Mouse (Mus musculus) hindbrain, postnatal 0 days (tissue): ENCODE measurements around the gene Tbc1d21. TPM values are rescaled to one million over a fixed set of nuclear protein-coding genes. Genes with fewer than 3 reads are reported as not detected.

ENCODE experiments used
- ATAC-seq: fragments of 200-750 bp; cut with Nextera tagmentation; 2 replicates; pipeline ENCODE4 v1.8.0; 2017; ENCODE audit warnings: mild to moderate bottlenecking, moderate TSS enrichment, moderate library complexity
- DNase-seq: peaks from one replicate; pipeline ENCODE4 v3.0.0-alpha.2; 2015; ENCODE audit warnings: low spot score
- H3K27ac ChIP-seq: fragments of 300-500 bp; sonication (generic); 2 replicates; pipeline ENCODE4 v1.5.1; 2014; ENCODE audit warnings: mild to moderate bottlenecking
- H3K27me3 ChIP-seq: fragments of 300-500 bp; sonication (generic); 2 replicates; pipeline ENCODE4 v1.6.1; 2014; ENCODE audit warnings: low read length, mixed read lengths; ENCODE audit not compliant: insufficient read depth
- H3K36me3 ChIP-seq: fragments of 300-500 bp; sonication (generic); 2 replicates; pipeline ENCODE4 v1.6.1; 2014; ENCODE audit warnings: low read length, mixed read lengths; ENCODE audit not compliant: insufficient read depth
- H3K4me1 ChIP-seq: fragments of 300-500 bp; sonication (generic); 2 replicates; pipeline ENCODE4 v1.6.1; 2014; ENCODE audit warnings: antibody characterized with exemption, low read length, mixed read lengths; ENCODE audit not compliant: insufficient read depth
- H3K4me2 ChIP-seq: fragments of 300-500 bp; sonication (generic); 2 replicates; pipeline ENCODE4 v1.6.1; 2014; ENCODE audit warnings: low read depth, mild to moderate bottlenecking, low read length, moderate library complexity, mixed read lengths
- H3K4me3 ChIP-seq: fragments of 300-500 bp; sonication (generic); 2 replicates; pipeline ENCODE4 v1.5.1; 2014; ENCODE audit warnings: low read length
- H3K9ac ChIP-seq: fragments of 300-500 bp; sonication (generic); replicated peaks from 2 replicates; pipeline ENCODE4 v1.6.1; 2014; ENCODE audit warnings: mild to moderate bottlenecking, low read length, moderate library complexity, mixed read lengths
- H3K9me3 ChIP-seq: fragments of 300-500 bp; sonication (generic); 2 replicates; pipeline ENCODE4 v1.6.1; 2016; ENCODE audit warnings: low read length, mixed read lengths
- CTCF ChIP-seq: IDR thresholded peaks from 2 replicates; pipeline ENCODE4 v1.5.1; 2016; ENCODE audit warnings: antibody characterized with exemption, control low read depth, low read depth
- WGBS: fragments of 180-500 bp; shearing (Covaris S2); extraction: QIAGEN DNeasy Blood & Tissue Kit; methylation state at CpG from one replicate; pipeline ENCODE4 v1.1.7; 2014; 5-methylcytosine and 5-hydroxymethylcytosine counted together
- polyA plus RNA-seq: library from polyadenylated mRNA; unstranded; fragments of >200 nt; fragmentation: Nextera tagmentation; extraction: Ambion mirVana; gene quantifications from 2 replicates; pipeline ENCODE4 v1.2.1, GENCODE M21; 2015
- total RNA-seq: library from RNA; depleted of rRNA; stranded (reverse); fragments of >200 nt; gene quantifications from 2 replicates; pipeline ENCODE4 v1.2.3, GENCODE M21; 2014; rRNA removed

Gene Tbc1d21
- not detected in 2 replicates for total RNA-seq
- not detected in 2 replicates for polyA plus RNA-seq

GRCm38 (mm10) chr9:58370355-58370754 is at the start of gene Tbc1d21:
TSS of gene Tbc1d21 (minus strand) at chr9:58370455.
- H3K4me2 ChIP-seq, result no peak within 1 kb of the TSS
- TF ChIP-seq CTCF, result no peak
- H3K27ac ChIP-seq, result no peak within 1 kb of the TSS
- no peak for ATAC-seq
- H3K36me3 ChIP-seq, result no peaks in the 10 kb centered on the region
- H3K4me1 ChIP-seq, result no peaks in the 10 kb centered on the region
- no peak within 1 kb of the TSS for H3K9ac ChIP-seq
- 100% methylated on average over 1 of the region's 1 CpGs for WGBS
- no peaks in the 10 kb centered on the region for H3K9me3 ChIP-seq
- no peaks in the 10 kb centered on the region for H3K27me3 ChIP-seq
- no peak within 1 kb of the TSS for H3K4me3 ChIP-seq
- no peak for DNase-seq

DNA sequence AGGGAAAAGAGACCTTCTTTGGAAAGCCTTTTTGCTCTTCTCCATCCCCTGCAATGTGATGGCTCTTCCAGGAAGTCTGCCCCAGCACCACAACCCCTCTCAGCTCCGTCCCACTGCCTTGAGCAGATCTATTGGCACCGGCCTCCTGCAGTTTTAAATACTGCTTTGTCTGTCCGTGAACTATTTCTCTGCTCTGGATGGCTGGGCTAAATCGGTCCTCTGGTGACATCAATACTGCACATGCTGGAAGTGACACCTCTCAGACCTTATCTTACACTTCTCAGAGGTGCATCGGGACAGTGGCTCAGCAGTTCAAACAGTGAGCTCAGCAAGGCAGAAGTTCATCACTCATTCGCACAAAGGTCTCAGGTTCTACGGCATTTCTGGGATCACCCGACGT is 41.3 kb upstream of the Tbc1d21 start:
- no peaks in the 10 kb centered on the region for H3K36me3 ChIP-seq
- no peak for ATAC-seq
- no peak for TF ChIP-seq CTCF
- no peak overlapping the region for H3K4me3 ChIP-seq
- no peaks in the 10 kb centered on the region for H3K9me3 ChIP-seq
- H3K9ac ChIP-seq, result no peak overlapping the region
- H3K27me3 ChIP-seq, result no peaks in the 10 kb centered on the region
- no peak for DNase-seq
- no peak overlapping the region for H3K4me2 ChIP-seq
- 0 out of 2 replicates have a peak, but pooled peaks cover 8% of the 10 kb centered on the region for H3K4me1 ChIP-seq
- H3K27ac ChIP-seq, result no peak overlapping the region
- 66% methylated on average over 9 of the region's 9 CpGs for WGBS

GRCm38 (mm10) chr9:58410057-58410735 is 39.9 kb upstream of the Tbc1d21 start:
- Histone ChIP-seq H3K4me3 (no peak overlapping the region), H3K27me3 (no peaks in the 10 kb centered on the region), H3K9me3 (no peaks in the 10 kb centered on the region), H3K36me3 (no peaks in the 10 kb centered on the region), H3K4me2 (no peak overlapping the region), H3K9ac (no peak overlapping the region), H3K27ac (no peak overlapping the region), H3K4me1 (0 out of 2 replicates have a peak, but pooled peaks cover 8% of the 10 kb centered on the region)
- no peak for TF ChIP-seq CTCF
- WGBS, result 50% methylated on average over 4 of the region's 4 CpGs
- DNase-seq (peak; percentile 82), ATAC-seq (peak; percentile 89)

DNA sequence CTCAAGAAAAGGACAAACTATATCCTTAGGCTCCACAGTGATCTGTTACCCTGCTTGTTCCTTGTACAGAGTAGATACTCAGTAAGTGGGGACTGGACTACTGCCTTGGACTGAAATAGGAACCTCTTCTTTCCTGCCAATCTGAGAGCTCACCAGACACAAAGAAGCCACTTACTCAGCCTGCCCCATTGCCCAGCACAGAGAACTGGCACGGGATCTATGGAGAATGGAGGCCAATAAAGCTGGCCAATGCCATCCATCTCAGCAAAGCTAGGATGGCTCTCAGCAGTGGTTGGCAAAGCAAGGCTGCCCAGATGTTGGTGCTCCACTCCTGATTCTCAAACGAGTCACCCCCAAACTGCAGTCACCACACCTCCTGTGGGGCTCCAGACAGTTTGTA is 39.0 kb upstream of the Tbc1d21 start:
- DNase-seq, result peak; percentile 61
- Histone ChIP-seq H3K27me3 (no peaks in the 10 kb centered on the region), H3K9me3 (no peaks in the 10 kb centered on the region), H3K36me3 (no peaks in the 10 kb centered on the region), H3K4me1 (0 out of 2 replicates have a peak, but pooled peaks cover 8% of the 10 kb centered on the region), H3K27ac (no peak overlapping the region), H3K9ac (no peak overlapping the region), H3K4me2 (no peak overlapping the region), H3K4me3 (no peak overlapping the region)
- 41% methylated on average over 2 of the region's 2 CpGs for WGBS
- ATAC-seq, result peak; percentile 55
- no peak for TF ChIP-seq CTCF

DNA sequence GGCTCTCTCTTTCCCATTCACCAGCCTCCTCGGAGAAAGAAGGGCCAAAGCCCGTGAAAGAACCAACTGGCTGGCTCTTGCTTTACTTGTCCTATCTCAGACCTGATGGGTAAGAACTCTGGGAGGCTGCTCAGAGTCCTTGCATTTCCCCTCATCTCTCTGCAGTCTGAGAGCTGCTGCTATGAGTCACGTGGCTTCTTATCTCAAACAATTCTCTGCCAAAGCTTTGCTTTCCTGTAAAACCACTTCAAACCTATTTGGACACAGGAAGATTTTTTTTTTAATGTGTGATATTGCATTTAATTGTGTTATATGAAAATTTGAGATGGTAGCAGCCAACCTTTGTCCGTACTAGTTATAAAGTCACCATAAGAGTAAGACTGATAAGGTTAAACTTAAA is 34.2 kb upstream of the Tbc1d21 start:
- 59% methylated on average over 4 of the region's 4 CpGs for WGBS
- ATAC-seq, result no peak
- Histone ChIP-seq H3K27me3 (no peaks in the 10 kb centered on the region), H3K4me3 (no peak overlapping the region), H3K36me3 (no peaks in the 10 kb centered on the region), H3K9me3 (no peaks in the 10 kb centered on the region), H3K4me1 (no peaks in the 10 kb centered on the region), H3K4me2 (no peak overlapping the region), H3K27ac (no peak overlapping the region), H3K9ac (no peak overlapping the region)
- no peak for TF ChIP-seq CTCF
- no peak for DNase-seq

DNA sequence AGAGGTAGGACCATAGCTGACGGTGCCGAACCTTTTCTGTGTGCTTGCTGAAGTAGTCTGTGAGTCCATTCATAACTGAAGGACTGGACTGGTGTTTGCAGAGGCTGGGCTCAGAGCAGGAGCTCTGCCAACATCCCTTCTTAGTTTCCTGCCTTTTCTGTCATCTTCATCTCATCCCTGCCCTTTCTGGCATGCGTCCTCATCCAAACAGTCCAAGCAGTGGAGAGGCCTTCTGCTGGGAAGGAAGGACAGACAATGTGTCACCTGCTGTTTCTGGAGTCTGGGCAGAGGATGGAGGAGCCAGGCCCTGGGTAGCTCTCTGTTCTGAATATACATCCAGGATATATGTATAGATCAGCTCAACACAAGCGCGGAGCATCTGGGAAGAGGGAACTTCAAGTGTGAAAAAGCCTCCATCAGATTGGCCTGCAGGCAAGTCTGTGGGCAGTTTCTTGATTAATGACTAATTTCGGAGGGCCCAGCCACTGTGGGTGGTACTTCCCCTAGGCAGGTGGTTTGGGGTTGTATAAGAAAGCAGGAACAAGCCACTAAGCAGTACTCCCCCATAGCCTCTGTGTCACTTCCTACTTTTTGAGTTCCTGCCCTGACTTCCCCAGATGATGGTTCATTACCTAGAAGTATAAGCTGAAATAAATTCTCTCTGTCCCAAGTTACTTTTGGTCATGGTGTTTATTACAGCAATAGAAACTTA is 31.3 kb upstream of the Tbc1d21 start:
- no peaks in the 10 kb centered on the region for H3K4me1 ChIP-seq
- no peaks in the 10 kb centered on the region for H3K9me3 ChIP-seq
- TF ChIP-seq CTCF, result no peak
- 79% methylated on average over 6 of the region's 6 CpGs for WGBS
- no peaks in the 10 kb centered on the region for H3K27me3 ChIP-seq
- DNase-seq (no peak), ATAC-seq (no peak)
- no peak overlapping the region for H3K27ac ChIP-seq
- H3K4me3 ChIP-seq, result no peak overlapping the region
- H3K4me2 ChIP-seq, result no peak overlapping the region
- no peak overlapping the region for H3K9ac ChIP-seq
- H3K36me3 ChIP-seq, result no peaks in the 10 kb centered on the region

DNA sequence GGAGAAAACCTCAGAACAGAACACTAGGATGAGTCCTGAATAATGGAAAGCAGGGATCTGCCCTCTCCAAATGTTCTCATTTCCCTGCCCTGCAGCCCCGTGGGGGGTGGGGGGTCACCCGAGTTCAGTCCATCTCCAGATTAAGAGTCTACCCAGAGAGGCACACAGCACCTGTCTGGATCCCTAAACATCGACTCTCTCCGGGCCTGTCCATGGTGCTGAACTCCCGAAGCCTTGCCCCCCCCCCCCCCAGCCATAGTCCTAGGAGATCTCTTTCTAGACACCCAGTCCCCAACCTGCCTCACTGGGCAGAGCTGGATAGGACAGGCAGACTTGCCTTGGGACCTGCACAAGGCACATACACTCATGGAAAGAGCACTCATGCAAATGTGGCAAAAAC is 29.4 kb upstream of the Tbc1d21 start:
- Histone ChIP-seq H3K36me3 (no peaks in the 10 kb centered on the region), H3K9ac (no peak overlapping the region), H3K4me1 (no peaks in the 10 kb centered on the region), H3K27ac (no peak overlapping the region), H3K9me3 (no peaks in the 10 kb centered on the region), H3K4me3 (no peak overlapping the region), H3K4me2 (no peak overlapping the region), H3K27me3 (no peaks in the 10 kb centered on the region)
- no peak for TF ChIP-seq CTCF
- DNase-seq (no peak), ATAC-seq (no peak)
- WGBS, result 41% methylated on average over 5 of the region's 5 CpGs
